Mouse (Mus musculus) spleen, adult 2 months (tissue): ENCODE results near the gene Rpl19. TPM values are rescaled to one million over a fixed set of nuclear protein-coding genes. Genes with fewer than 3 reads are reported as not detected.

Source experiments
- DNase-seq, 2 experiments: peaks; one replicate each; pipeline versions ENCODE4 v3.0.0 to v3.0.0-alpha.2; 2012 to 2021; ENCODE audit warnings: low spot score in 2 of 2, low read depth in 1 of 2
- H3K27ac ChIP-seq: fragments of 200-500 bp; 2 replicates; pipeline ENCODE4 v1.5.1; 2012; ENCODE audit warnings: low read length, inconsistent platforms; ENCODE audit not compliant: insufficient read depth
- H3K27me3 ChIP-seq: fragments of 200-500 bp; 2 replicates; pipeline ENCODE4 v1.6.1; 2012; ENCODE audit warnings: mild to moderate bottlenecking, moderate library complexity, low read length, inconsistent platforms; ENCODE audit not compliant: control insufficient read depth, insufficient read depth
- H3K36me3 ChIP-seq: fragments of 200-500 bp; 2 replicates; pipeline ENCODE4 v1.6.1; 2012; ENCODE audit warnings: mild to moderate bottlenecking, low read length, inconsistent platforms; ENCODE audit not compliant: control insufficient read depth, insufficient read depth
- H3K4me1 ChIP-seq: fragments of 200-500 bp; 2 replicates; pipeline ENCODE4 v1.6.1; 2011; ENCODE audit warnings: inconsistent platforms; ENCODE audit not compliant: control insufficient read depth, insufficient read depth, insufficient read length
- H3K4me3 ChIP-seq: fragments of 200-500 bp; 2 replicates; pipeline ENCODE4 v1.5.1; 2011; ENCODE audit warnings: mild to moderate bottlenecking, inconsistent platforms; ENCODE audit not compliant: insufficient read depth, insufficient read length; ENCODE audit errors: extremely low read depth
- CTCF ChIP-seq: fragments of 200-500 bp; IDR thresholded peaks from 2 replicates; pipeline ENCODE4 v1.5.1; 2011; ENCODE audit warnings: mild to moderate bottlenecking, inconsistent platforms; ENCODE audit not compliant: insufficient read depth, insufficient read length, insufficient replicate concordance; ENCODE audit errors: extremely low read depth
- POLR2A ChIP-seq: fragments of 200-500 bp; IDR thresholded peaks from 2 replicates; pipeline ENCODE4 v1.6.1; 2011; ENCODE audit warnings: low read depth, low read length, inconsistent platforms
- WGBS: fragments of 180-500 bp; shearing (Covaris S2); methylation state at CpG from one replicate; pipeline ENCODE4 v1.1.7; 2018; 5-methylcytosine and 5-hydroxymethylcytosine counted together
- polyA plus RNA-seq: library from polyadenylated mRNA; depleted of rRNA; stranded (reverse); fragments of >200 nt; gene quantifications from 2 replicates; pipeline ENCODE4 v1.2.3, GENCODE M21; 2012

The Rpl19 gene
- polyA plus RNA-seq, 1 experiment = 555 TPM

DNA sequence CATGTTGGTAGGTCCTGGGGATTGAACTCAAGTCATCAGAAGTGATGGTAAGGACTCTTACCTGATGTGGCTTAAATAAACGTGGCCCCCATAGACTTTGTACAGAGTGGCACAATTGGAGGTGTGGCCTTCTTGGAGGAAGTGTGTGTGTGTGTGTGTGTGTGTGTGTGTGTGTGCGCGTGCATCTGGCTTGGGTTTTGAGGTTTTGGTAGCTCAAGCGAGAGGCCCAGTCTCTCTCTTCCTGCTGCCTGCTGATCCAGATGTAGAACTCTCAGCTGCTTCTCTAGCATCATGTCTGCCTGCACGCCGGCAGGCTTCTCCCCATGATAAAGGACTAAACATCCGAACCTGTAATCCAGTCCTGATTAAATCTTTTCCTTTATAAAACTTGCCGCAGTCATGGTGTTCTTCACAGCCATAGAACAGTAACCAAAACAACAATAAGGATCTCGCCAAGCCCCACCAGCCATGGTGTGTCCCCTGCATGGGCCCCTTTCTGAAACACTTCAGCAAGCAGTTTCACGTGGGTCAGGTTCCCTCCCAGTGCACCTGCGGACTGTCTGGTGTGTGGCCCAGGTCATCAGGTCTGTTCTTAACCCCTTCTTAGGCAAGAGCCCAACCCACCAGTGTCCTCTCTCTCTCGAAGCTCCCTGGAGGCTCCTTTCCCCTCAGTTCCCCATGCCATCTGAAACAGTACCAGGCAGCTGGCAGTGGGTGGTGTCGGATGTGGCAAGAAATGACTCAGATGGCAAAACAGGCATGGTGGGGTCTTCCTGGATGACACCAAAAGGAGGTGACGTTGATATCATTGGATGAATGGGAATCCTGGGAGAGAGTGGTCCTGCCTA lies 23.4 kb downstream of the Rpl19 start:
- H3K4me3 ChIP-seq = no peak overlapping the region
- DNase-seq = peak in 1 of 2 experiments; percentile 36
- peaks cover 13% of the 10 kb centered on the region for H3K27me3 ChIP-seq
- H3K36me3 ChIP-seq = no peaks in the 10 kb centered on the region
- peaks cover 23% of the 10 kb centered on the region for H3K4me1 ChIP-seq
- peak overlapping the region; percentile 0; the same call in 1 of the 2 replicates for H3K27ac ChIP-seq
- 12% methylated on average over 14 of the region's 14 CpGs for WGBS
- TF ChIP-seq POLR2A (no peak), CTCF (no peak)

DNA sequence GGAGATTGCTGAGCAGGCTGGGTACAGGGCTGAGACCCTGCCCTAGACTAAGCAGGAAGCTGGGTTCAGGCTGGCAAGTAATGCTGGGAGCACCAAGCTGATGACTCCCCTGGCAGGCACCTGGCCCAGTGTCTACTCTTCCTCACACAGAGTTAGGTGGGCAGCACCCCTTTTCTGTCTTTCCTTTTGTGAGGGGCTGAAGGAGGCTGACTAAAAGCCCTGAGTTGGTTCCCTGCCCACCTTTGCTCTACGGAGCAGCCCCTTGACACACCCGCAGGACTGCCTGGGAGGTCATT lies 24.0 kb downstream of the Rpl19 start:
- 72% methylated on average over 2 of the region's 2 CpGs for WGBS
- Histone ChIP-seq H3K27ac (peak overlapping the region; percentile 0; the same call in 1 of the 2 replicates), H3K4me1 (peaks cover 23% of the 10 kb centered on the region), H3K27me3 (peaks cover 13% of the 10 kb centered on the region), H3K4me3 (no peak overlapping the region), H3K36me3 (no peaks in the 10 kb centered on the region)
- no peak for TF ChIP-seq CTCF
- no peak for TF ChIP-seq POLR2A
- DNase-seq = no peak

DNA sequence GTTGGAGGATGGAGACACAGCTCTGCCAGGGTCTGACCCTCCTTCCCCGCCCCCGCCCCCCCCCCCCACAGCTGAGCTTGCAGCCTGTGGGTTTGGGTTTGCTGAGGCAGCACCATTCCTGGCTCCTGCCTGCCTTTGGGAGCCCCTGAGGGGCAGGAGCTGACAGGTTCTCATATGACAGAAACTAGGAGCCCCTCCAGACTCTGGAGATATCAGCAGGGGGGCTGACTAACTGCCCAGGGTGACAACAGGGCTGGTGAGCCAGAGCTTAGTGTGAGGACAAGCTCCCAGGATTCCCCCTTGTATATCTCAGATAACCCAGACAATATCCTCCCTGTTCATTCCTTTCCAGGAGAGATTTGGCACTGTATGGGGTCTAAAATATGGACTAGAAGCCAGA lies 24.4 kb downstream of the Rpl19 start:
- H3K27me3 ChIP-seq = peaks cover 13% of the 10 kb centered on the region
- no peak for DNase-seq
- no peak overlapping the region for H3K27ac ChIP-seq
- no peak for TF ChIP-seq POLR2A
- TF ChIP-seq CTCF = no peak
- WGBS = 53% methylated on average over 2 of the region's 2 CpGs
- peaks cover 23% of the 10 kb centered on the region for H3K4me1 ChIP-seq
- H3K4me3 ChIP-seq = no peak overlapping the region
- no peaks in the 10 kb centered on the region for H3K36me3 ChIP-seq

DNA sequence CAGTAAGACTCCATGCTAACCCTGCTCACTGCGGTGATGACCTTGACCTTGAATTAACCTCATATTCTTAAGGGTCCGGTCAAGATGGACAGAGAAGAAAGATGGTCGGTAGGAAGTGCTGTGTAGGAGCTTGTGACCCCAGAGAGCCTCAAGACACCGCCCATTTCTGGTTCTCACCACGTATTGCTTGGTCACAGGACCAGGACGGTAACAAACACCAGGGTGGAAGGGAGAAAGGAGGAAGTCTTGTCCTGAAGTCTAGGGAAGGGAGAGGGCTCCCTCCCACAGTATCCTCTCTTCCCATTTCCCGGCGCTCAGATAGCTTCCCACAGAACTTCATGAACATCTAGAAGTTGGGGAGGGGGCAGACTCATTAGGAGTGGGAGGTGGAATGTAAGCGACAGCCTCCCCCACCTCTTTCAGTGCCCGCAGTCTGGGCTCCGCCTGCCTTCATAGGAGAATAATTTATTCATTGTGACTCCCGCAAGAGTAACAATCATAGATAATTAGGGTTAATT lies 25.2 kb downstream of the Rpl19 start:
- Histone ChIP-seq H3K4me3 (peak overlapping the region; percentile 61; the same call in 1 of the 2 replicates), H3K4me1 (peaks cover 23% of the 10 kb centered on the region), H3K27me3 (peaks cover 13% of the 10 kb centered on the region), H3K27ac (no peak overlapping the region), H3K36me3 (no peaks in the 10 kb centered on the region)
- 13% methylated on average over 12 of the region's 12 CpGs for WGBS
- no peak for TF ChIP-seq POLR2A
- TF ChIP-seq CTCF = no peak
- DNase-seq = peak in 1 of 2 experiments; percentile 28

DNA sequence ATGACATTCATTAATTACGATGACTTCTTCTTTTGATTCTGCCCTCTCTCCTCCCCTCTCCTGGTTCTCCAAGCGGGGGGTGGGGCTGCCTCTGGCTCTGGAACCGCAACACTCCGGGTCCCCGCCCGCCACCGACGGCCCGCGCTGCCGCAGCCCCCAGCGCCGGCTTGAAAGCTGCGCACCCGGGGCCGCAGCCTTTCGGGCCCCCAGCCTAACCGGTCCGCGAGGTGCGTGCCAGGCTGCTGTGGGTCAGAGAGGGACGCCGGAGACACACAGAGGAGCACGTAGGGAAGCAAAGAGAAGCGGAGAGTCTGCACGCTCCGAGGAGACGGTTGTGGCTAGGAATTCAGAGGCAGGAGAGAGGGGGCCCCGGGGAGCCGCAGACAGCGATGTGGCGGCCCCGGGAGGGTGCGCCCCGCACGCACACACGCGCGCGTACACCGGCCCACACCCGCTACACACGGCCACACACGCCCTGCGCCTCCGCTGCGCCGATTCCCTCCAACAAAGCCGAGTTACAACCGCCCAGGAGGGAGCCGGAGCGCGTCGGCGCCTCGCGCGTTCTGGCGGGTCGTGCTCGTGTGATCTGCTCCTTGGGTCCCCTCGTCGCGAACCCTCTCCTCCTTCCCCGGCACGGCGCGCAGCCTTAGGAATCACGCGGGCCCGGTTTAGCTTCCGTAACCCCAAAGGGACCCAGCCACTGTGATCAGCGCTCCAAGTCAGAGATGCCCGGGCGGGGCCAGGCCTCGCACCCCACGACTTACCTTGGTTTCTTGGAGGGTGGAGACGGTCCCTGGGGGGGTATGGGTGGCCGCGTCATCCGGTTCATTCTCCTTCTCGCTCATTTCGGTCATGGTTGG lies 25.8 kb downstream of the Rpl19 start:
- TF ChIP-seq POLR2A (no peak), CTCF (no peak)
- Histone ChIP-seq H3K4me1 (peaks cover 23% of the 10 kb centered on the region), H3K4me3 (peak overlapping the region; percentile 61), H3K36me3 (no peaks in the 10 kb centered on the region), H3K27me3 (peaks cover 13% of the 10 kb centered on the region), H3K27ac (no peak overlapping the region; the same call in 1 of the 2 replicates)
- DNase-seq = peak; percentile 50 to 78
- 1% methylated on average over 82 of the region's 83 CpGs for WGBS

DNA sequence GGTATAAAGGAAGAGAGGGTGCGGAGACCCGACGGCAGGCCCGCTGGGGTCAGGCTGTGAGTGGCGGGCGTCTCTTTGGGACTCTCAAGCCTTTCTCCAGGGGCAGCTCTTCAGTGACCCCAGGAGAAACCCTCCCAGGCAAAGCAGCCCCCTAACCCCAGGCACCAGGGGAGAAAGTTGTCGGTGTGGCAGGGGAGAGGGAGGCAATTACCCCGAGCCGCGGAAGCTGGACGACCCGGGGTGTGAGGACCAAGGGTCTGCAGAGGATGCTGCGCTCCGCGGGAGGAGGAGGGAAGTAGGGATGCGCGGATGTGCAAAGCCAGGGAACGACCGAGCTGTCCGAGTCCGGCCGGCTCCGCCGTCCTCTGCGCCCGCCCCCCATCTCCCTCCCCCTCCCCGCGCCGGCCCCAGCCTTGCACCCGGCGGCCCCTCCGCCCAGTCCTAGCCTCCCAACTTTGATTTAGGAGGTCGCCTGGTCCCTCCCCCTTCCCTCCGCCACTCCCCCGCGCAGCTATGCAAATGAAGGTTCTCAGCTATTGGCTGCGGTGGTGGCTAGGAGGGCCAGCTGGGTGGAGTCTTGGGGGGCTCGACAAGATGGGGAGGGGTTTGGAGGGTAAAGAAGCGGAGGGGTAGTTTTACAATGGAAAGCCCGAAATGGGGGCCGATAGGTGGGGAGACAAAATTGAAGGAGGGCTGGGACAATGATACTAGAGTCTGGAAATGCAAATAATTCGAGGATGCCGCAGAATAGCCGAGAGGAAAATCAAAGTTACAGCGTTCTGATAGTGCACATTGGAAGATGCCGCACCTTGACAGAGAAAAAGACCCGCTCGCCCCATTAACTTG lies 26.7 kb downstream of the Rpl19 start, which contains the start of gene Stac2:
TSS of gene Stac2 (minus strand) at position 474 of the 846 bp plus-strand sequence.
- WGBS = 6% methylated on average over 42 of the region's 48 CpGs
- Histone ChIP-seq H3K36me3 (no peaks in the 10 kb centered on the region), H3K27ac (no peak within 1 kb of the TSS; the same call in none of the 2 replicates), H3K4me3 (peak within 1 kb of the TSS; percentile 61), H3K4me1 (peaks cover 23% of the 10 kb centered on the region), H3K27me3 (peaks cover 13% of the 10 kb centered on the region)
- TF ChIP-seq POLR2A (no peak), CTCF (no peak)
- peak in 1 of 2 experiments; percentile 76 for DNase-seq
